Mouse (Mus musculus) urinary bladder, adult 2 months (tissue): ENCODE data around the gene Lss. TPM values are rescaled to one million over a fixed set of nuclear protein-coding genes. Genes with fewer than 3 reads are reported as not detected.

Experiments
- DNase-seq: peaks from one replicate; pipeline ENCODE4 v3.0.0; 2022; ENCODE audit warnings: low spot score
- polyA plus RNA-seq: library from polyadenylated mRNA; depleted of rRNA; stranded (reverse); fragments of >200 nt; gene quantifications from 2 replicates; pipeline ENCODE4 v1.2.3, GENCODE M21; 2012; rRNA removed

Gene Lss
- 20.1 and 33.8 TPM in 2 replicates for polyA plus RNA-seq

DNA sequence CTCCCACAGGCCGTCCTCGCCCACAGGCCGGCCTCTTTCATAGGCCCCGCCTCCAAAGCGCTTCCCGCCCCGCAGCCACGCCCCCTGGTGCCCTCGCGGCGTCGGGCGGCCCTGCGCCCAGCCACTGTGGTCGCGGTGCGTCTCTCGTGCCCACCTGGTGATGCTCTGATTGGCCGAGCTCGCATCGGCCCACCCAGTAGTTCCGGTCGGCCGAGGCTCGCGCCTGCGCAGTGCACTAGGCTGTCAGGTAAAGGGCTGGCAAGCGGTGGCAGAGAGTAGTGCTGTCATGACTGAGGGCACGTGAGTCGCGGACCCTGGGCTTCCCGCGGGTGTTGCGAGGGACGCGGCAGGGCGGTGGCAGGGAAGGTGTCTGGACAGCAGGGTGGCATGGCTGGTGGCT is at the start of gene Lss:
Lss (plus strand) TSS at position 214 of the 400 bp plus-strand sequence.
- DNase-seq: peak; percentile 89

GRCm38 (mm10) chr10:76486302-76486701 is 45.1 kb upstream of the Lss start:
- no peak for DNase-seq

- DNase-seq: no peak
Measured at GRCm38 (mm10) chr10:76488265-76488664, 43.1 kb upstream of the Lss start.

- DNase-seq: no peak
Measured at GRCm38 (mm10) chr10:76489205-76489604, 42.2 kb upstream of the Lss start.

- no peak for DNase-seq
Measured at GRCm38 (mm10) chr10:76493527-76493926, 37.9 kb upstream of the Lss start.

- no peak for DNase-seq
Measured at GRCm38 (mm10) chr10:76495501-76495900, 35.9 kb upstream of the Lss start.

DNA sequence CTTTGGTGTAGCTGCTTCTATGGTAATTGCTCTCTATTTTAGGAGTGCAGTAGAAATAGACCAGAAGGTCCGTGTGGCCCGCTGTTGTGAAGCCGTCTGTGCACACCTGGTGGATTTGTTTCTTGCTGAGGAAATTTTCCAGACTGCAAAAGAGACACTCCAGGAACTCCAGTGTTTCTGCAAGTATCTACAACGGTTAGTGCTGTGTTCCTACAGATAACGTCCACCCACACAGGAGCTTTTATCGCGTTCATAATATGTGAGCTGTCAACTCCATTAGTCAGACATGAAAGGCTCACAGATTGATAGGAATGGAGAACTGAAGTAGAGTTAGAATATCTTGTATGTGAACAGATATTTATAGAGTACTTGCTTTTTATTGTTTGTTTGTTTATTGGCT is 35.0 kb upstream of the Lss start:
- DNase-seq: no peak

GRCm38 (mm10) chr10:76497522-76497921 is 33.9 kb upstream of the Lss start:
- no peak for DNase-seq

DNA sequence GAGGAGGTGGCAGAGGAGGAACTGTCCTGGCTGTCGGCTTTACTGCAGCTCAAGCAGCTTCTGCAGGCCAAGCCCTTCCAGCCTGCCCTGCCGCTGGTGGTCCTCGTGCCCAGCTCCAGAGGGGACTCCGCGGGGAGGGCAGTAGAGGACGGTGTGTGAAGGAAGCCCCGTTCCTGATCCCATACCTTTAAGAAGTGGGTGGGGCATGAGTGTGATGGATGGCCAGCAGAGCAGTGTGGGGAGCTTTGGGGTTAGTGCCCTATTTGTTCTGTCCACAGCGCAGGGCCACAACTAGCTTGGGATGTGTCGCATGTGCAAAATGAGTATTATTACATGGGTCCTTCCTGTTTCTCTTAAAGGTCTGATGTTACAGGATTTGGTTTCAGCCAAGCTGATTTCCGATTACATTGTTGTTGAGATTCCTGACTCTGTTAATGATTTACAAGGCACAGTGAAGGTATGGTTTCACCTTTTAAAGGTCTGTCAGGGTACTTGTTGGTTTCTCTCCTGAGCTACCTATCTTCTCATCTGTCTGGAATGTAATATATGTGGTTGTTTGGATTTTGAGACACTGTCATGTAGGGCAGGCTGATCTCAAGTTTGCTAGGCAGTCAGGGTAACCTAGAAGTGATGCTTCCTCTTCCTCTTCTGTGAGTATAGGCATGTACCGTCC is 27.0 kb upstream of the Lss start:
- no peak for DNase-seq

GRCm38 (mm10) chr10:76505865-76506264 is 25.5 kb upstream of the Lss start:
- DNase-seq: no peak

- DNase-seq: peak; percentile 45
Measured at GRCm38 (mm10) chr10:76512965-76513583, 18.3 kb upstream of the Lss start.

GRCm38 (mm10) chr10:76530922-76531321 is 466 bp upstream of the Lss start:
- DNase-seq: no peak

- no peak for DNase-seq
Measured at GRCm38 (mm10) chr10:76531828-76532227, 440 bp downstream of the Lss start.

DNA sequence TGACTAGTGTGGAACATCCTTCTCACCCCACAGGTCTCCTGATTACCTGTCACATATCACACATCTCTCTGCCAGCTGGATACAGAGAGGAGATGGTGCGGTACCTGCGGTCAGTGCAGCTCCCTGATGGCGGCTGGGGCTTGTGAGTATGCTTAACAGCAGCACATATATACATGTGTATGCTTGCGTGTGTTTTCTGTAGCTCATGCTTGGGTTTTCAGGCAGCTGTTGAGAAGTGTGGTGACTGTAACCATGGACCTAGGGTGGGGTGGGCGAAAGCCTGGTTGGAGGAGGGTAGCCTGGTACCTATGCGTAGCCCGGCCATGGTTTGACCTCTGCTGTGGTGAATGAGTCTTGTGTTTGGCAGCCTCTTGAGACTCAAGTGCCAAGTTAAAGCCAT is 4.1 kb downstream of the Lss start:
- no peak for DNase-seq

DNA sequence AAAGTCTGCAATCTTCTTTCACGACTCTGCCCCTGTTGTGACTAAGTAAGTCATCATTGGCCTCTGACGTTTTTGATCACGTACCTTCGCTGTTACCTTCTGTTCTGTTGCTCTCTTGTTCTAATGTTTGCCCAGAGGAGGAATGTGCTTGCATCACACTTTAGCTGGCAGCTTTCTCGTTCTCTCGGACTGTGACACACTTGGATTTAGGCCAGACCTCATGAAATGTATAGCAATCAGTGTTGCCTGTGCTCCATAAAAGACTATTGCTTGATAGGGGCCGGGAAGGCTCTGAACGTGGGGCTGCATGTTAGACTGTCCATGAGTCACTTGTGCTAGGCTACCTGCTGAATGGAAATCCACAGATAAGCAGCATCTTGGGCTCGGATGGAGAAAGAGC is 6.2 kb downstream of the Lss start:
- DNase-seq: no peak

GRCm38 (mm10) chr10:76541336-76542085 is 10.1 kb downstream of the Lss start:
- no peak for DNase-seq

- no peak for DNase-seq
Measured at GRCm38 (mm10) chr10:76542636-76543375, 11.4 kb downstream of the Lss start.

DNA sequence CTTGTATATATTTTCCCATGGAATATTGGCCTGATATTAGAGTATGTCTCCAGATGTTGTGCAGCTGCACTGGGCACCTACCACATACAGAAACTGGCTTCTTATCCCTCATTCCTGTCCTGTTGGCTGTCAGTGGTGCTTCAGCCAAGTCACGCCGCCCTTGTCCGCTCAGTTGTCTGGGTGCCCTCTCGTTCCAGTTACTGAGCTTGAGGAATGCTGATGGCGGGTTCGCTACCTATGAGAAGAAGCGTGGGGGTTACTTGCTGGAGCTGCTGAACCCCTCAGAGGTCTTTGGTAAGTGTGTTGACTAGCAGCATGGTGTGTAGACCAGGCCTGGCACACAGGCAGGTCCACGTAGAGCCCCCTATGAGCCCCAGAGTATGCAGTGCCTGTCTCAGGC is 15.2 kb downstream of the Lss start:
- no peak for DNase-seq

GRCm38 (mm10) chr10:76548218-76548617 is 16.8 kb downstream of the Lss start:
- DNase-seq: no peak

DNA sequence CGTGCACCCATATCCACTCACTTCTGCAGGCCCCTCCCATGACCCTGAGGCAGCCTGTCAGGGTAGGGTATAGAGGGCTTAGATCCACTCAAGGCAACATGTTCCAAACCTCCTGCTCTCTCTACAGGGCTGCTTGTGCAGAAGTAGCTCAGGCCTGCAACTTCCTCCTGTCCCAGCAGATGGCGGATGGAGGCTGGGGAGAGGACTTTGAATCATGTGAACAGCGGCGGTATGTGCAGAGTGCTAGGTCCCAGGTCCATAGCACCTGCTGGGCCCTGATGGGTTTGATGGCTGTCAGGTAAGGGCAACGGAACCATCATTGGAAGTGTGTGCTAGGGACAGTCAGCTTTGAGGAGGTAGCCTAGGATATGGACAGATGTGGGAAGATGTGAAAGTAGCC is 19.1 kb downstream of the Lss start:
- no peak for DNase-seq

GRCm38 (mm10) chr10:76551556-76551955 is 20.2 kb downstream of the Lss start:
- no peak for DNase-seq

DNA sequence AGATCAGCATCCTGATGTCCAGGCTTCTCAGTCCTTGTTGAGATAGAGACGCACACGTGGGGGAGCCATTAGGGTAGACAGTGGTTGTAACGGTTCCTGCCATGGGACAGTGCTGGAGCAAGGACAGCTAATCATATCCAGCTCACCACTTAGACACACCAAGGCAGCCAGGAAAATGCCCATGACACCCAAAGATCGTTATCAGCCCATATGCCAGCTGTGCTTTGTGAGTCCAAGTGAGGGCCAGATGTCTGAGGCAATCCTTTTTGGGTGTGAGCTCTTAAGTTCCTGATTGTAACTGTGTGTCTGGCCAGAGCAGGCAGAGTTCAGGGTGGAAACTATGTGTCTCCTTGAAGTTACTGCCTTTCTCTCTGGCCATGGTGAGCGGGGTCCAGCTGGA is 22.7 kb downstream of the Lss start:
- DNase-seq: no peak
